Mouse (Mus musculus): ENCODE measurements around the gene Srxn1. TPM values are rescaled to one million over a fixed set of nuclear protein-coding genes. Genes with fewer than 3 reads are reported as not detected.

The Srxn1 gene
- polyA plus RNA-seq, 1 experiment, result 50.3 TPM

- Histone ChIP-seq H3K4me1 (replicated peaks; ENCODE audit: control insufficient read depth, insufficient read depth, low read length) (no peaks in the 10 kb centered on the region; the same call in 1 of the 2 replicates), H3K4me3 (ENCODE audit: control insufficient read depth, insufficient read depth, low read length) (no peak overlapping the region), H3K27ac (ENCODE audit: control insufficient read depth, insufficient read depth, low read length) (no peak overlapping the region), H3K27me3 (ENCODE audit: control insufficient read depth, insufficient read depth, low read length) (peaks cover 6% of the 10 kb centered on the region; the same call in 1 of the 2 replicates), H3K36me3 (ENCODE audit: control insufficient read depth, insufficient read depth, low read length) (no peaks in the 10 kb centered on the region)
- DNase-seq, result no peak
- TF ChIP-seq CTCF (IDR thresholded peaks at IDR 0.05; ENCODE audit: borderline replicate concordance, control insufficient read depth, extremely low read depth, insufficient read depth, low read length, poor library complexity) (no peak), POLR2A (IDR thresholded peaks at IDR 0.05; ENCODE audit: control insufficient read depth, extremely low read depth, insufficient read depth, low read length, poor library complexity) (no peak)
- WGBS, result 79% methylated on average over 1 of the region's 1 CpGs
Observed at GRCm38 (mm10) chr2:152141491-152141890, 36.2 kb downstream of the Srxn1 start.

DNA sequence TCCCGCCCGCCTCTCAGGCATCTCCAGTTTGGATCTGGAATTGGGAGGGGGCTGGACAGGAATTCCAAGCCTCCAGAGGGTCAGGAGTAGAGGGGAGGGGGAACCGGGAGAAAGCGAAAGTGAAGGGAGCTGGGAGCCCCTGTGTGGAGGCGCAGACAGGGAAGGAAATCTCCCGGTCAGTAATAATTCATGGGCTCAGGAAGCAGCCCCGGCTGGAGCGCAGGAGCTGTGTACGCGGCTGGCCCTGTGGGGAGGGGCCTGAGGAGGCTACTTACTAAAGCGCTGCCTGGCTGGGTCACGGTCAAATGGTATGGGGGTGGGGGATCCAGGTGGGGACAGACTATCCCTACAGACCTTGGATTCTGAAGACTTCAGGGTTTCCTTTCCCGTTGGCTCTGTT lies 36.7 kb downstream of the Srxn1 start:
- H3K4me1 ChIP-seq (replicated peaks; ENCODE audit: control insufficient read depth, insufficient read depth, low read length), result no peaks in the 10 kb centered on the region; the same call in 1 of the 2 replicates
- TF ChIP-seq POLR2A (IDR thresholded peaks at IDR 0.05; ENCODE audit: control insufficient read depth, extremely low read depth, insufficient read depth, low read length, poor library complexity) (no peak), CTCF (IDR thresholded peaks at IDR 0.05; ENCODE audit: borderline replicate concordance, control insufficient read depth, extremely low read depth, insufficient read depth, low read length, poor library complexity) (no peak)
- no peak overlapping the region for H3K4me3 ChIP-seq (ENCODE audit: control insufficient read depth, insufficient read depth, low read length)
- WGBS, result 16% methylated on average over 13 of the region's 13 CpGs
- H3K36me3 ChIP-seq (ENCODE audit: control insufficient read depth, insufficient read depth, low read length), result no peaks in the 10 kb centered on the region
- H3K27me3 ChIP-seq (ENCODE audit: control insufficient read depth, insufficient read depth, low read length), result peaks cover 6% of the 10 kb centered on the region; the same call in 1 of the 2 replicates
- no peak overlapping the region for H3K27ac ChIP-seq (ENCODE audit: control insufficient read depth, insufficient read depth, low read length)
- DNase-seq, result no peak

GRCm38 (mm10) chr2:152142571-152142970 lies 37.3 kb downstream of the Srxn1 start:
- Histone ChIP-seq H3K27ac (ENCODE audit: control insufficient read depth, insufficient read depth, low read length) (no peak overlapping the region), H3K27me3 (ENCODE audit: control insufficient read depth, insufficient read depth, low read length) (peaks cover 6% of the 10 kb centered on the region; the same call in 1 of the 2 replicates), H3K4me1 (replicated peaks; ENCODE audit: control insufficient read depth, insufficient read depth, low read length) (no peaks in the 10 kb centered on the region; the same call in 1 of the 2 replicates), H3K4me3 (ENCODE audit: control insufficient read depth, insufficient read depth, low read length) (no peak overlapping the region), H3K36me3 (ENCODE audit: control insufficient read depth, insufficient read depth, low read length) (no peaks in the 10 kb centered on the region)
- 7% methylated on average over 11 of the region's 11 CpGs for WGBS
- DNase-seq, result no peak
- TF ChIP-seq CTCF (IDR thresholded peaks at IDR 0.05; ENCODE audit: borderline replicate concordance, control insufficient read depth, extremely low read depth, insufficient read depth, low read length, poor library complexity) (no peak), POLR2A (IDR thresholded peaks at IDR 0.05; ENCODE audit: control insufficient read depth, extremely low read depth, insufficient read depth, low read length, poor library complexity) (no peak)

DNA sequence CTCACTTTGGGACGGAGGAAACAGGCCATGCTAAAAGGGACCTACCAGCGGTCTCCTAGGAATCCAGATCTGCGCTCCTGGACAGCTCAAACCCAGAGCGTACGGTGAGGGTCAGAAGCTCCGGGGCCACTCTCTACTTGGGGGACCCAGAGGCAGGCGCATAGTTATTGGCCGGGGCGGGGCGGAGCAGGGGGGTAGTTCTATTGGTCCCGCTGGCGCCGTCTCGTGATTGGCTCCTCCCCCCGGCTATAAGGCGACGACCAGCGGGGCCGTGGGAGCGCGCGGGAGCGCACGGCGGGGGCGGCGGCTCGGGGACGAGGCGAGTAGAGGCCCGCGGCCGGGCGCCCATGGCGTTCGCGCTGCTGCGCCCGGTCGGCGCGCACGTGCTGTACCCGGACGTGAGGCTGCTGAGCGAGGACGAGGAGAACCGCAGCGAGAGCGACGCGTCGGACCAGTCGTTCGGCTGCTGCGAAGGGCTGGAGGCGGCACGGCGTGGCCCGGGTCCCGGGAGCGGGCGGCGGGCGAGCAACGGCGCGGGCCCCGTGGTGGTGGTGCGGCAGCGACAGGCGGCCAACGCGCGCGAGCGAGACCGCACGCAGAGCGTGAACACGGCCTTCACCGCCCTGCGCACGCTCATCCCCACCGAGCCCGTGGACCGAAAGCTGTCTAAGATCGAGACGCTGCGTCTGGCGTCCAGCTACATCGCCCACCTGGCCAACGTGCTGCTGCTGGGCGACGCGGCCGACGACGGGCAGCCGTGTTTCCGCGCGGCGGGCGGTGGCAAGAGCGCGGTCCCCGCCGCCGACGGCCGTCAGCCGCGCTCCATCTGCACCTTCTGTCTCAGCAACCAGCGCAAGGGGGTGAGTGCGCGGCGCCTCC lies 38.2 kb downstream of the Srxn1 start, which contains the start of gene Tcf15:
Gene Tcf15 (plus strand): TSS at position 283 of the 879 bp plus-strand sequence.
- Histone ChIP-seq H3K4me3 (ENCODE audit: control insufficient read depth, insufficient read depth, low read length) (0 out of 2 replicates have a peak within 1 kb of the TSS, but pooled peaks have one; percentile 3), H3K27ac (ENCODE audit: control insufficient read depth, insufficient read depth, low read length) (no peak within 1 kb of the TSS), H3K36me3 (ENCODE audit: control insufficient read depth, insufficient read depth, low read length) (no peaks in the 10 kb centered on the region), H3K27me3 (ENCODE audit: control insufficient read depth, insufficient read depth, low read length) (peaks cover 6% of the 10 kb centered on the region; the same call in 1 of the 2 replicates), H3K4me1 (replicated peaks; ENCODE audit: control insufficient read depth, insufficient read depth, low read length) (no peaks in the 10 kb centered on the region; the same call in 1 of the 2 replicates)
- DNase-seq, result no peak
- 2% methylated on average over 118 of the region's 118 CpGs for WGBS
- TF ChIP-seq CTCF (IDR thresholded peaks at IDR 0.05; ENCODE audit: borderline replicate concordance, control insufficient read depth, extremely low read depth, insufficient read depth, low read length, poor library complexity), result no peak
- no peak for TF ChIP-seq POLR2A (IDR thresholded peaks at IDR 0.05; ENCODE audit: control insufficient read depth, extremely low read depth, insufficient read depth, low read length, poor library complexity)

- Histone ChIP-seq H3K27me3 (ENCODE audit: control insufficient read depth, insufficient read depth, low read length) (peaks cover 6% of the 10 kb centered on the region; the same call in 1 of the 2 replicates), H3K36me3 (ENCODE audit: control insufficient read depth, insufficient read depth, low read length) (no peaks in the 10 kb centered on the region), H3K4me3 (ENCODE audit: control insufficient read depth, insufficient read depth, low read length) (no peak overlapping the region), H3K4me1 (replicated peaks; ENCODE audit: control insufficient read depth, insufficient read depth, low read length) (no peaks in the 10 kb centered on the region; the same call in 1 of the 2 replicates), H3K27ac (ENCODE audit: control insufficient read depth, insufficient read depth, low read length) (no peak overlapping the region)
- TF ChIP-seq CTCF (IDR thresholded peaks at IDR 0.05; ENCODE audit: borderline replicate concordance, control insufficient read depth, extremely low read depth, insufficient read depth, low read length, poor library complexity), result no peak
- no peak for DNase-seq
- WGBS, result 31% methylated on average over 9 of the region's 9 CpGs
Observed at GRCm38 (mm10) chr2:152144158-152144450, 38.8 kb downstream of the Srxn1 start.

DNA sequence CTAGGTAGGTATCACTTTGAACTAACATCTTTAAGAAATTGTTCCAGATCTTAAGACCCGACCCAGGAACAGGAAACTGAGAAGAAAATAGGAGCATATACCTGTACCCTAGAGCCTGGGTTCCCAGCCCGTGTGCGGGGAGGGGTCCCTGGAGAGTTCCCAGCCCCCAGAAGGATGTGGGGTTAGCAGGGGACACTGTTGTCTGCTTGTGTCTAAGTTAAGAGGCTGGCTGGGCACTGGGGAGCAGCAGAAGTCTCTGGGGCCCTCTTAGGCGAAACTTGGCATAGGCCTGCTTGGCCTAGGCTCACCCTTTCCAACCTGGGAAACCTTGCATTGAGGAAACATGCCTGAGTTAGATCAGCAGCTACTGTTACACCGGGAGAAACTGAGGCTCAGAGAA lies 39.2 kb downstream of the Srxn1 start:
- TF ChIP-seq POLR2A (IDR thresholded peaks at IDR 0.05; ENCODE audit: control insufficient read depth, extremely low read depth, insufficient read depth, low read length, poor library complexity) (no peak), CTCF (IDR thresholded peaks at IDR 0.05; ENCODE audit: borderline replicate concordance, control insufficient read depth, extremely low read depth, insufficient read depth, low read length, poor library complexity) (no peak)
- Histone ChIP-seq H3K27ac (ENCODE audit: control insufficient read depth, insufficient read depth, low read length) (no peak overlapping the region), H3K27me3 (ENCODE audit: control insufficient read depth, insufficient read depth, low read length) (peaks cover 6% of the 10 kb centered on the region; the same call in 1 of the 2 replicates), H3K36me3 (ENCODE audit: control insufficient read depth, insufficient read depth, low read length) (no peaks in the 10 kb centered on the region), H3K4me3 (ENCODE audit: control insufficient read depth, insufficient read depth, low read length) (no peak overlapping the region), H3K4me1 (replicated peaks; ENCODE audit: control insufficient read depth, insufficient read depth, low read length) (no peaks in the 10 kb centered on the region; the same call in 1 of the 2 replicates)
- 74% methylated on average over 5 of the region's 5 CpGs for WGBS
- no peak for DNase-seq

Measured in thymus, adult 2 months (tissue).